Mouse (Mus musculus) heart, embryonic 11.5 days (tissue): ENCODE data around the gene Frg2f1. TPM values are rescaled to one million over a fixed set of nuclear protein-coding genes. Genes with fewer than 3 reads are reported as not detected.
"Not testable (repeated sequence)": the region's sequence is repeated elsewhere in the genome, so short reads cannot be mapped to it uniquely, and the experiment has no call there.

ENCODE experiments used
- ATAC-seq: fragments of 200-750 bp; cut with Nextera tagmentation; replicated peaks from 2 replicates; pipeline ENCODE4 v1.8.0; 2017; ENCODE audit warnings: moderate library complexity; ENCODE audit not compliant: insufficient number of reproducible peaks, low FRiP score, low TSS enrichment
- H3K27ac ChIP-seq: fragments of 300-500 bp; sonication (generic); 2 replicates; pipeline ENCODE4 v1.5.1; 2014; ENCODE audit warnings: mild to moderate bottlenecking, low read depth, low read length
- H3K27me3 ChIP-seq: fragments of 300-500 bp; sonication (generic); 2 replicates; pipeline ENCODE4 v1.6.1; 2014; ENCODE audit warnings: mild to moderate bottlenecking, low read length, mixed read lengths; ENCODE audit not compliant: control insufficient read depth, insufficient read depth
- H3K36me3 ChIP-seq: fragments of 300-500 bp; sonication (generic); 2 replicates; pipeline ENCODE4 v1.6.1; 2014; ENCODE audit warnings: mild to moderate bottlenecking, low read length, moderate library complexity, mixed read lengths; ENCODE audit not compliant: control insufficient read depth, insufficient read depth
- H3K4me1 ChIP-seq: fragments of 300-500 bp; sonication (generic); 2 replicates; pipeline ENCODE4 v1.6.1; 2014; ENCODE audit warnings: low read length; ENCODE audit not compliant: control insufficient read depth, insufficient read depth
- H3K4me2 ChIP-seq: fragments of 300-500 bp; sonication (generic); 2 replicates; pipeline ENCODE4 v1.6.1; 2014; ENCODE audit warnings: mild to moderate bottlenecking, moderate library complexity
- H3K4me3 ChIP-seq: fragments of 300-500 bp; sonication (generic); 2 replicates; pipeline ENCODE4 v1.5.1; 2014; ENCODE audit warnings: low read depth, low read length
- H3K9ac ChIP-seq: fragments of 300-500 bp; sonication (generic); 2 replicates; pipeline ENCODE4 v1.6.1; 2014; ENCODE audit warnings: mild to moderate bottlenecking, low read depth, low read length, moderate library complexity
- H3K9me3 ChIP-seq: fragments of 300-500 bp; sonication (generic); replicated peaks from 2 replicates; pipeline ENCODE4 v1.6.1; 2016; ENCODE audit warnings: low read length; ENCODE audit not compliant: control insufficient read depth
- WGBS: fragments of 180-500 bp; shearing (Covaris S2); extraction: QIAGEN DNeasy Blood & Tissue Kit; methylation state at CpG from one replicate; pipeline ENCODE4 v1.1.7; 2014; ENCODE audit not compliant: insufficient replicate concordance; 5-methylcytosine and 5-hydroxymethylcytosine counted together
- polyA plus RNA-seq: library from polyadenylated mRNA; unstranded; fragments of >200 nt; fragmentation: Nextera tagmentation; extraction: Ambion mirVana; gene quantifications from 2 replicates; pipeline ENCODE4 v1.2.1, GENCODE M21; 2014

Frg2f1 gene
- polyA plus RNA-seq, 1 experiment from 2014 or later, result 3.0 TPM

- Histone ChIP-seq H3K36me3 (no peaks in the 10 kb centered on the region), H3K27ac (no peak overlapping the region), H3K4me3 (no peak overlapping the region), H3K4me2 (no peak overlapping the region), H3K9me3 (no peaks in the 10 kb centered on the region), H3K9ac (no peak overlapping the region), H3K4me1 (peaks cover 9% of the 10 kb centered on the region), H3K27me3 (no peaks in the 10 kb centered on the region)
- ATAC-seq, result no peak
- 51% methylated on average over 1 of the region's 1 CpGs for WGBS
These were observed 11.5 kb upstream of the Frg2f1 start for GRCm38 (mm10) chr4:119550864-119551263.

- Histone ChIP-seq H3K4me2 (peak overlapping the region; percentile 86), H3K36me3 (no peaks in the 10 kb centered on the region), H3K27me3 (no peaks in the 10 kb centered on the region), H3K4me3 (peak overlapping the region; percentile 98), H3K4me1 (peaks cover 10% of the 10 kb centered on the region; the same call in 1 of the 2 replicates), H3K9ac (peak overlapping the region; percentile 94), H3K9me3 (no peaks in the 10 kb centered on the region), H3K27ac (peak overlapping the region; percentile 99)
- ATAC-seq, result no peak
- 4% methylated on average over 10 of the region's 10 CpGs for WGBS
These were observed 1.2 kb upstream of the Frg2f1 start for GRCm38 (mm10) chr4:119540533-119540890.

GRCm38 (mm10) chr4:119539836-119540532, 655 bp upstream of the Frg2f1 start:
- Histone ChIP-seq H3K27me3 (no peaks in the 10 kb centered on the region), H3K4me1 (peaks cover 12% of the 10 kb centered on the region; the same call in 1 of the 2 replicates), H3K27ac (peak overlapping the region; percentile 99), H3K9ac (peak overlapping the region; percentile 94), H3K36me3 (no peaks in the 10 kb centered on the region), H3K9me3 (no peaks in the 10 kb centered on the region), H3K4me2 (peak overlapping the region; percentile 86), H3K4me3 (peak overlapping the region; percentile 98)
- under 1% methylated on average over 60 of the region's 76 CpGs for WGBS
- peak; percentile 76 for ATAC-seq

GRCm38 (mm10) chr4:119537436-119537835, 1.9 kb downstream of the Frg2f1 start:
- no peak overlapping the region for H3K4me2 ChIP-seq
- H3K9ac ChIP-seq, result no peak overlapping the region
- H3K36me3 ChIP-seq, result no peaks in the 10 kb centered on the region
- H3K9me3 ChIP-seq, result no peaks in the 10 kb centered on the region
- 84% methylated on average over 4 of the region's 4 CpGs for WGBS
- H3K27ac ChIP-seq, result no peak overlapping the region
- no peak overlapping the region for H3K4me3 ChIP-seq
- ATAC-seq, result no peak
- H3K4me1 ChIP-seq, result peaks cover 13% of the 10 kb centered on the region; the same call in 1 of the 2 replicates
- H3K27me3 ChIP-seq, result no peaks in the 10 kb centered on the region

- not testable (repeated sequence) for H3K36me3 ChIP-seq
- WGBS, result 81% methylated on average over 4 of the region's 4 CpGs
These were observed 2.7 kb downstream of the Frg2f1 start, which contains the start of gene Foxj3 for GRCm38 (mm10) chr4:119536615-119537014. TSS of gene Foxj3 (plus strand) at chr4:119537004.

GRCm38 (mm10) chr4:119535103-119535502, 4.2 kb downstream of the Frg2f1 start:
- Histone ChIP-seq H3K4me1 (peaks cover 5% of the 10 kb centered on the region; the same call in 1 of the 2 replicates), H3K36me3 (no peaks in the 10 kb centered on the region), H3K27me3 (no peaks in the 10 kb centered on the region), H3K4me3 (no peak overlapping the region), H3K27ac (no peak overlapping the region), H3K9ac (no peak overlapping the region), H3K4me2 (no peak overlapping the region), H3K9me3 (no peaks in the 10 kb centered on the region)
- 43% methylated on average over 4 of the region's 4 CpGs for WGBS
- ATAC-seq, result no peak

More at GRCm38 (mm10) chr4:119536615-119537014, 2.7 kb downstream of the Frg2f1 start, which contains the start of gene Foxj3:
- H3K4me3 ChIP-seq, H3K4me2 ChIP-seq, H3K27me3 ChIP-seq, ATAC-seq, H3K9ac ChIP-seq, H3K9me3 ChIP-seq, H3K27ac ChIP-seq: not testable (repeated sequence)
- peaks cover 13% of the 10 kb centered on the region; the same call in 1 of the 2 replicates for H3K4me1 ChIP-seq

GRCm38 (mm10) chr4:119531813-119532212, 7.5 kb downstream of the Frg2f1 start:
- H3K27ac ChIP-seq, result no peak overlapping the region
- no peak overlapping the region for H3K4me2 ChIP-seq
- no peak for ATAC-seq
- no peaks in the 10 kb centered on the region for H3K27me3 ChIP-seq
- no peaks in the 10 kb centered on the region for H3K9me3 ChIP-seq
- no peak overlapping the region for H3K4me3 ChIP-seq
- H3K9ac ChIP-seq, result no peak overlapping the region
- H3K36me3 ChIP-seq, result no peaks in the 10 kb centered on the region
- WGBS, result 63% methylated on average over 2 of the region's 2 CpGs
- peaks cover 3% of the 10 kb centered on the region; the same call in 1 of the 2 replicates for H3K4me1 ChIP-seq

- Histone ChIP-seq H3K36me3 (no peaks in the 10 kb centered on the region), H3K4me2 (no peak overlapping the region), H3K27ac (no peak overlapping the region), H3K4me1 (no peaks in the 10 kb centered on the region), H3K9ac (no peak overlapping the region), H3K9me3 (no peaks in the 10 kb centered on the region), H3K4me3 (no peak overlapping the region), H3K27me3 (no peaks in the 10 kb centered on the region)
- no peak for ATAC-seq
These were observed 12.9 kb downstream of the Frg2f1 start for GRCm38 (mm10) chr4:119526329-119526845.

GRCm38 (mm10) chr4:119524466-119524865, 14.9 kb downstream of the Frg2f1 start:
- WGBS, result 80% methylated on average over 2 of the region's 2 CpGs
- Histone ChIP-seq H3K36me3 (no peaks in the 10 kb centered on the region), H3K9ac (no peak overlapping the region), H3K9me3 (no peaks in the 10 kb centered on the region), H3K27me3 (no peaks in the 10 kb centered on the region), H3K27ac (no peak overlapping the region), H3K4me1 (no peaks in the 10 kb centered on the region), H3K4me3 (no peak overlapping the region), H3K4me2 (no peak overlapping the region)
- no peak for ATAC-seq
